ENCODE assay signal across 15 mouse cellular contexts in the genomic region with DNA sequence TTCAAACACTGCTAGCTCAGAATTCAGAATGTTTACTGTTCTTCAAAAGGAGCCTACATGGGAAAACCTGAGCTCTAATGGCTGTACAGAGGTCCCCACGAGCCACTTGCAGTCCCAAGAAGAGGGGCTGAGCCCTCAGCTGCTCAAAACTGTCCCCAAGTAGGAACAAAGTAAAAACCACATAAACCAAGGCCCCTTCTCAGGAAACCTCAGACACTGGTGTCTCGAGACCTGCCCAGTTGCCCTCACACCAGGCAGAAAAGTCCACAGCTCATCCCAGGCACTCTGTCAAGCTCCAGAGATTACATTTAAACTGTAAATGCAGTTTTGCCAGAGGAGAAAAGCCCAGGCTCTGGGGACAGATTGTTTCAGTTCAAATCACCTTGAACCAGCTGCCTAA. TPM values are rescaled to one million over a fixed set of nuclear protein-coding genes. Genes with fewer than 3 reads are reported as not detected.
A peak's percentile ranks its signal among the peaks of the same experiment; 100 is the strongest.
DNase-seq lines count a peak whose midpoint lies in the region; ATAC-seq lines count a peak whose summit lies in the region.
"Had no signal": no experiment of that assay in that cellular context is flagged by ENCODE, and none has a peak within 500 bp of the region (broad histone marks: within the 10 kb centered on the region; RNA-seq: fewer than 3 reads in every experiment).

No protein-coding gene starts in this region.

- peaks cover 7% of the 10 kb centered on the region; the same call in 1 of the 2 replicates for H3K36me3 ChIP-seq in forebrain, embryonic 15.5 days
- no peaks in the 10 kb centered on the region for H3K36me3 ChIP-seq in forebrain, embryonic 11.5 days (ENCODE audit: control insufficient read depth, insufficient read depth, low read length)
- peaks cover 10% of the 10 kb centered on the region; the same call in 1 of the 2 replicates for H3K36me3 ChIP-seq in neural tube, embryonic 13.5 days
- peaks cover 12% of the 10 kb centered on the region for H3K36me3 ChIP-seq in neural tube, embryonic 15.5 days
- H3K36me3 ChIP-seq in liver, embryonic 12.5 days: no peaks in the 10 kb centered on the region; the same call in 1 of the 2 replicates

- H3K9me3 ChIP-seq in forebrain, embryonic 15.5 days: no peaks in the 10 kb centered on the region
- H3K9me3 ChIP-seq in forebrain, embryonic 11.5 days (ENCODE audit: control insufficient read depth, low read length): no peaks in the 10 kb centered on the region
- H3K9me3 ChIP-seq in neural tube, embryonic 13.5 days: no peaks in the 10 kb centered on the region
- H3K9me3 ChIP-seq in neural tube, embryonic 15.5 days (replicated peaks): no peaks in the 10 kb centered on the region
- H3K9me3 ChIP-seq in liver, embryonic 12.5 days (replicated peaks): no peaks in the 10 kb centered on the region

- peak overlapping the region; percentile 23; the same call in 1 of the 2 replicates for H3K27ac ChIP-seq in forebrain, embryonic 15.5 days (replicated peaks)
- H3K27ac ChIP-seq in forebrain, embryonic 11.5 days (ENCODE audit: low read depth, low read length): no peak overlapping the region
- peak overlapping the region; percentile 42; the same call in 1 of the 2 replicates for H3K27ac ChIP-seq in neural tube, embryonic 13.5 days (replicated peaks)
- H3K27ac ChIP-seq in neural tube, embryonic 15.5 days (replicated peaks): no peak overlapping the region
- H3K27ac ChIP-seq in liver, embryonic 12.5 days: peak overlapping the region; percentile 83
- H3K27ac ChIP-seq: kidney, postnatal 0 days had no signal

- ATAC-seq in forebrain, embryonic 15.5 days (replicated peaks): no peak
- no peak for ATAC-seq in forebrain, embryonic 11.5 days (replicated peaks; ENCODE audit: low FRiP score)
- no peak for ATAC-seq in neural tube, embryonic 13.5 days (ENCODE audit: low read depth)
- ATAC-seq in neural tube, embryonic 15.5 days (ENCODE audit: low FRiP score): no peak
- ATAC-seq in liver, embryonic 12.5 days: no peak
- no peak for ATAC-seq in activated CD4-positive, CD25-positive, alpha-beta regulatory T cell, adult 4 months

- DNase-seq in forebrain, embryonic 11.5 days (ENCODE audit: low spot score): no peak
- no peak for DNase-seq in layer of hippocampus, postnatal 10 days (ENCODE audit: low spot score in 2 of 2)
- no peak for DNase-seq in frontal cortex, postnatal 10 days (ENCODE audit: low spot score in 2 of 2)
- DNase-seq: adrenal gland, postnatal 10 days; heart, postnatal 4 days; lung, adult 2 months; right cerebral cortex, postnatal 25 days; thymus, postnatal 36 days had no signal

- H3K4me2 ChIP-seq in forebrain, embryonic 15.5 days (replicated peaks): no peak overlapping the region
- H3K4me2 ChIP-seq in forebrain, embryonic 11.5 days (ENCODE audit: low read depth, low read length, severe bottlenecking): no peak overlapping the region
- no peak overlapping the region for H3K4me2 ChIP-seq in neural tube, embryonic 13.5 days
- H3K4me2 ChIP-seq in neural tube, embryonic 15.5 days: no peak overlapping the region
- peak overlapping the region; percentile 70 for H3K4me2 ChIP-seq in liver, embryonic 12.5 days

- H3K4me1 ChIP-seq in forebrain, embryonic 15.5 days: peaks cover 17% of the 10 kb centered on the region
- no peaks in the 10 kb centered on the region for H3K4me1 ChIP-seq in forebrain, embryonic 11.5 days (replicated peaks; ENCODE audit: control insufficient read depth, insufficient read depth, low read length)
- peaks cover 28% of the 10 kb centered on the region for H3K4me1 ChIP-seq in neural tube, embryonic 13.5 days (replicated peaks)
- peaks cover 13% of the 10 kb centered on the region for H3K4me1 ChIP-seq in neural tube, embryonic 15.5 days
- H3K4me1 ChIP-seq in liver, embryonic 12.5 days: peaks cover 88% of the 10 kb centered on the region

- 62% methylated on average over 2 of the region's 2 CpGs for WGBS in forebrain, embryonic 15.5 days
- WGBS in forebrain, embryonic 11.5 days: 68% methylated on average over 2 of the region's 2 CpGs
- 51% methylated on average over 2 of the region's 2 CpGs for WGBS in neural tube, embryonic 13.5 days
- 49% methylated on average over 2 of the region's 2 CpGs for WGBS in neural tube, embryonic 15.5 days
- WGBS in liver, embryonic 12.5 days (ENCODE audit: insufficient replicate concordance): 34% methylated on average over 2 of the region's 2 CpGs

- no peaks in the 10 kb centered on the region for H3K27me3 ChIP-seq in forebrain, embryonic 15.5 days
- H3K27me3 ChIP-seq in forebrain, embryonic 11.5 days (ENCODE audit: control insufficient read depth, insufficient read depth, low read length): no peaks in the 10 kb centered on the region
- no peaks in the 10 kb centered on the region for H3K27me3 ChIP-seq in neural tube, embryonic 13.5 days
- no peaks in the 10 kb centered on the region for H3K27me3 ChIP-seq in neural tube, embryonic 15.5 days (replicated peaks)
- H3K27me3 ChIP-seq in liver, embryonic 12.5 days (replicated peaks): no peaks in the 10 kb centered on the region

- H3K9ac ChIP-seq in forebrain, embryonic 15.5 days (replicated peaks): no peak overlapping the region
- H3K9ac ChIP-seq in forebrain, embryonic 11.5 days (ENCODE audit: low read length): no peak overlapping the region
- H3K9ac ChIP-seq in neural tube, embryonic 13.5 days: no peak overlapping the region
- H3K9ac ChIP-seq in neural tube, embryonic 15.5 days (replicated peaks): no peak overlapping the region
- H3K9ac ChIP-seq in liver, embryonic 12.5 days: peak overlapping the region; percentile 47; the same call in 1 of the 2 replicates

- no peak overlapping the region for H3K4me3 ChIP-seq in forebrain, embryonic 15.5 days
- H3K4me3 ChIP-seq in forebrain, embryonic 11.5 days (ENCODE audit: low read depth, low read length): no peak overlapping the region
- no peak overlapping the region for H3K4me3 ChIP-seq in neural tube, embryonic 13.5 days
- H3K4me3 ChIP-seq in neural tube, embryonic 15.5 days (replicated peaks): no peak overlapping the region
- H3K4me3 ChIP-seq in liver, embryonic 12.5 days: no peak overlapping the region
- H3K4me3 ChIP-seq: left cerebral cortex, adult 2 months had no signal

RNA-seq across cellular contexts. Expression of gene Plxnc1, which starts 26.6 kb away (rescaled TPM):
- polyA plus RNA-seq in forebrain, embryonic 15.5 days (2015; fragmentation: Nextera tagmentation; extraction: Ambion mirVana): 11.2 and 11.9 TPM in 2 replicates
- 7.5 and 8.0 TPM in 2 replicates for polyA plus RNA-seq in forebrain, embryonic 11.5 days (2014; fragmentation: Nextera tagmentation; extraction: Ambion mirVana)
- polyA plus RNA-seq in neural tube, embryonic 13.5 days (2015; fragmentation: Nextera tagmentation; extraction: Ambion mirVana): 7.1 and 8.1 TPM in 2 replicates
- 7.6 and 9.8 TPM in 2 replicates for polyA plus RNA-seq in neural tube, embryonic 15.5 days (2015; fragmentation: Nextera tagmentation; extraction: Ambion mirVana)
- polyA plus RNA-seq in liver, embryonic 12.5 days (2016; fragmentation: Nextera tagmentation; extraction: Ambion mirVana): 3.9 and 4.4 TPM in 2 replicates
- polyA plus RNA-seq in activated CD4-positive, CD25-positive, alpha-beta regulatory T cell, adult 4 months (2017; shearing (Covaris generic)): 10 to 100 TPM; 21.2 to 26.3 TPM
- total RNA-seq in layer of hippocampus, postnatal 10 days (2021): 10 to 100 TPM; 48.8 to 50.3 TPM

Comparison
In these comparisons a context has a peak if more than half of its experiments do, and no peak if none do; other contexts are left out.
1. H3K27ac ChIP-seq: peak in forebrain, embryonic 15.5 days (single experiment), neural tube, embryonic 13.5 days (single experiment) and liver, embryonic 12.5 days (single experiment); none in forebrain, embryonic 11.5 days (single experiment) and neural tube, embryonic 15.5 days (single experiment).